Mouse (Mus musculus): Measurements from ENCODE around the gene Ppp3cb.
"Not testable (repeated sequence)": the region's sequence is repeated elsewhere in the genome, so short reads cannot be mapped to it uniquely, and the experiment has no call there.

Ppp3cb gene

GRCm38 (mm10) chr14:20546415-20546814, at the start of gene Ppp3cb:
Gene Ppp3cb (minus strand): TSS chr14:20546573.
- DNase-seq (ENCODE audit: low spot score): peak; percentile 86

- no peak for DNase-seq (ENCODE audit: low spot score)
Measured at GRCm38 (mm10) chr14:20595781-20596180, 49.4 kb upstream of the Ppp3cb start.

DNA sequence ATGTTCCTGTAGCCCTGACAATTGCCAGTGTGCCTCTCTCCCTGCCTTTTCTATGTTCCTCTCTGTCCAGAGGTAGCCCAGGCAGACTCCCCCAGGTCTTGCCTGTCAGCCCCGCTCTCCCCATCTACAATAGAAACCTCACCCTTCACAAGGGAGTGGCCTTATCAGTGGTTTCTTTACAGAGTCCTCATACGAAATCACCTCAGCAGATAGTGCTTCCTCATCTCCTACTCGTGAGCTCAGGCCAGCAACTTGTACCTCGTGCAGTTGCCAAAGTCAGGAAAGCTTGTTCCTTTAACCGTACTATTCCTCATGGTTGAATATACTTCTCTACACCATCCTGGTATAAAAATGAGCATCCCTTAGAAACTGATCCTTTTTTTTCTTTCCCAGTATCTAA, 41.1 kb upstream of the Ppp3cb start:
- no peak for DNase-seq (ENCODE audit: low spot score)

GRCm38 (mm10) chr14:20578822-20579407, 32.5 kb upstream of the Ppp3cb start:
- no peak for DNase-seq (ENCODE audit: low spot score)

GRCm38 (mm10) chr14:20576179-20576578, 29.8 kb upstream of the Ppp3cb start:
- DNase-seq (ENCODE audit: low spot score): peak; percentile 68

DNA sequence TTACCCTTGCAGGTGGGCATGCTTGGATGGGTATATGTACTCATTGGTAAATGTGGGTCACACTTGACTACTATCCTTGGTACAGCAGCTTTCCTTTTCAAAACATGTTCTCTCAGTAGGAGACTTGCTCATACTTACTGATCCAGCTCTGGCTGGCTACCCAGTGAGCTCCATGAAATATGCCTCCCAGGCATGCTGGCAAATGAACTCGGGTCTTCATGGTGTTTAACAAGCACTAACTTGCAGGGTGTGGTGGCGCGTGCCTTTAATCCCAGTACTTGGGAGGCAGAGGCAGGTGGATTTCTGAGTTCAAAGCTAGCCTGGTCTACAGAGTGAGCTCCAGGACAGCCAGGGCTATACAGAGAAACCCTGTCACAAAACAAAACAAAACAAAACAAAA, 26.8 kb upstream of the Ppp3cb start:
- DNase-seq (ENCODE audit: low spot score): not testable (repeated sequence)

GRCm38 (mm10) chr14:20565256-20566021, 19.1 kb upstream of the Ppp3cb start:
- DNase-seq (ENCODE audit: low spot score): no peak

- no peak for DNase-seq (ENCODE audit: low spot score)
Measured at GRCm38 (mm10) chr14:20564692-20565091, 18.3 kb upstream of the Ppp3cb start.

DNA sequence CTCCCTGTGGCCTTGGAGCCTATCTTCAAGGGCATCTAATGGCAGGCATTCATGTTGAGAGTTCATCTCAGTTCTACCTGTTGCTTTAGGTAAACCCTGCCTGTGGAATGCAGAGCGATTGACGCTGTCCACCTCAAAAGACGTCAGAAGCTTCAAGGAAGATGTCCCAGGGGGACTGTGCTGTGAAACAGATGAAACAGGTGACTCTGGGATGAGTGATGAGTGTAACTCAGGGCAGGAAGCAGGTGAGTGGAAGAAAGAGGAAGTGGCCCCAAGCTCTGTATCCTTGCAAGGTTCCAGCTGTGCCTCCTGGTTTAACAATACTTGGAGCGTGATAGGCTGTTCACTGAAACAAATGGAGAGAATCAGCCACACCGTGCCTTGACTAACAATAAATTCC, 15.5 kb upstream of the Ppp3cb start:
- no peak for DNase-seq (ENCODE audit: low spot score)

GRCm38 (mm10) chr14:20550136-20550535, 3.8 kb upstream of the Ppp3cb start:
- DNase-seq (ENCODE audit: low spot score): no peak

GRCm38 (mm10) chr14:20545529-20546331, 643 bp downstream of the Ppp3cb start:
- peak; percentile 89 for DNase-seq (ENCODE audit: low spot score)

- peak; percentile 6 for DNase-seq (ENCODE audit: low spot score)
Measured at GRCm38 (mm10) chr14:20544467-20545411, 1.6 kb downstream of the Ppp3cb start.

DNA sequence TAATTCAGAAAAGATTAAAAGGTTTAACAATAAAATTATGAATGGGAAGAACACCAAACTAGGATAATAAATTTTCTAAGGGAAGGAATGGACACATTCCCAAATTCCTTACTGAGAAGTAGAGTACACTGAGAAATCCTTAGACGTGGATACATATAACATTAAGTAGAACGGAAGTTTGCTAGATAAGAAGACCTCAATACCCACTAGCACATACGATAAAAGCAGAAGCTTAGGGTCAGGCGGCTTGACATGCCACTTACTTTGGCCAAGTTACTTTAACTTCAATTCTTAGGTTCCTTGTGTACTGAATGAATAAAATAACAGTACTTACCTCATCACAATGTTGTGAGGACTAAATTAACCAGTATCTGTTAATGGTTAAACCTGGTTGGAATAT, 16.7 kb downstream of the Ppp3cb start:
- DNase-seq (ENCODE audit: low spot score): no peak

- no peak for DNase-seq (ENCODE audit: low spot score)
Measured at GRCm38 (mm10) chr14:20520179-20520578, 26.2 kb downstream of the Ppp3cb start.

GRCm38 (mm10) chr14:20508424-20508823, 37.9 kb downstream of the Ppp3cb start:
- no peak for DNase-seq (ENCODE audit: low spot score)

- no peak for DNase-seq (ENCODE audit: low spot score)
Measured at GRCm38 (mm10) chr14:20502966-20503365, 43.4 kb downstream of the Ppp3cb start.

DNA sequence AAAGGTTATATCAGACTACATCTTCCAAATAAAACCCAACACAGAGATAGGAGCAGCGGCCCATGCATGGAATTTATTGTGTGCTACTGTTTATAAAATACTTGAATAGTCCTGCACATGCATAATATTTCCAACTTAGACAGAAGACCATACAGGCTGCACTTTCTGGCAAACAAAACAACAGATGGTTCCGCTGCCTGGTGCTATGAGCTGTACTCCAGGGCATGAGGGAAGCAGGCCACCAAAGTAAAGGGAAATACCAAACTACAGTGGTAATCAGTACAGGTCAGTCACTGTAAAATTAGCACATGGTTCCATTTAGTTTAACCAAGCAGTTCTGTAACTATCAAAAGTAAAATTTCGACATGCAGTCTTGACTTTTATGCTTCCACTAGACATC, 46.4 kb downstream of the Ppp3cb start:
- no peak for DNase-seq (ENCODE audit: low spot score)

GRCm38 (mm10) chr14:20496603-20497002, 49.8 kb downstream of the Ppp3cb start, which contains the start of gene Mss51:
Gene Mss51 (minus strand): TSS chr14:20496901.
- DNase-seq (ENCODE audit: low spot score): no peak

DNA sequence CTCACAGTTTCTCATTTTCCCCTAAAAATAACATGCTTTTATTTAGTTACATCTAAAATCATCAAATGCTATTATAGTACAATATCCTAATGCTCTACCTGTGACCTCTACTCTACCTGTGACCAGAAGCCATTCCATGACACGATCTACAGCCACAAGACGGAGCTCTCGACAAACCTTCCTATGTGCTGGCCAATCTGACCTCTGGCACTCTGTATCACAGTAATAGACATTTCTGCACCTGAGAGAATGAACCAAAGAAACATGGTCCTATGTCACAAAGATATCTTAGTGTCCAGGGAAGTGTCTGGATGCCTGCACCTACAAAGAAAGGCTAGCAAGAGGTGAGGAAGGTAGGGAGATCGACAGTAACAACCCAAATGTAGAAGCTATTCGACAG, 60.3 kb downstream of the Ppp3cb start:
- DNase-seq (ENCODE audit: low spot score): no peak

GRCm38 (mm10) chr14:20482051-20482751, 64.2 kb downstream of the Ppp3cb start:
- DNase-seq (ENCODE audit: low spot score): no peak

DNA sequence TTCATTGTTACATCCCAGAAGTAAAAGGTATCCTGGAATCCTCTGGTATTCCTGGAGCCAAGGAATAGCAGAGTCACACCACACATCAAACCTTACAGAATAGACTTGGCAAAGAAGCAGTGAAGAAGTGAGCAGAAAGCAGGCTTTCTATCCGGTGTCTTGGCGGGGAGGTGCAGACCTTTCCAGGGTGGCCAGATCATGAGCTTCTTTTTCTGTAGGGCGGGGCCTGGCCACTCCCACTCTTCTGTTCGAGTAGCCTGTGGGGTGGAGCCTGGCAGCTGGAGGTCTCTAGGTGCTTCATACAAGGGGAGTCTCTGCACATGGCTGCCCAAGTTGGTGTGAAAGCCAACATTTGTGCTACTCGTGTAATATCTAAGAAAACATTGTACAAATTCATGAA, 65.2 kb downstream of the Ppp3cb start:
- DNase-seq (ENCODE audit: low spot score): no peak

Data from MN1 (cell line).